Mouse (Mus musculus): ENCODE measurements at regions not wholly inside any gene's neighbourhood (a gene's known extent, or its start where the extent isn't known, plus 50 kb on each side); places are given as distances from the start of the nearest gene placed in this dataset.
"Not testable (repeated sequence)": the region's sequence is repeated elsewhere in the genome, so short reads cannot be mapped to it uniquely, and the experiment has no call there.

- DNase-seq (ENCODE audit: low spot score), result no peak
Observed at GRCm38 (mm10) chr10:117567379-117568137, 61.7 kb upstream of the Cpm start.

GRCm38 (mm10) chr10:117566648-117567378 is 62.5 kb upstream of the Cpm start:
- DNase-seq (ENCODE audit: low spot score), result no peak

GRCm38 (mm10) chr10:117566204-117566603 is 63.1 kb upstream of the Cpm start:
- DNase-seq (ENCODE audit: low spot score), result no peak

GRCm38 (mm10) chr10:117565529-117566086 is 63.7 kb upstream of the Cpm start:
- DNase-seq (ENCODE audit: low spot score), result no peak

- no peak for DNase-seq (ENCODE audit: low spot score)
Observed at GRCm38 (mm10) chr10:117565110-117565509, 64.2 kb upstream of the Cpm start.

- DNase-seq (ENCODE audit: low spot score), result no peak
Observed at GRCm38 (mm10) chr10:117564118-117565040, 64.9 kb upstream of the Cpm start.

- no peak for DNase-seq (ENCODE audit: low spot score)
Observed at GRCm38 (mm10) chr10:117563429-117564117, 65.7 kb upstream of the Cpm start.

GRCm38 (mm10) chr10:117562850-117563248 is 66.5 kb upstream of the Cpm start:
- not testable (repeated sequence) for DNase-seq (ENCODE audit: low spot score)

- DNase-seq (ENCODE audit: low spot score), result no peak
Observed at GRCm38 (mm10) chr10:117561909-117562849, 67.1 kb upstream of the Cpm start.

- no peak for DNase-seq (ENCODE audit: low spot score)
Observed at GRCm38 (mm10) chr10:117561279-117561820, 68.0 kb upstream of the Cpm start.

GRCm38 (mm10) chr10:117560396-117561278 is 68.7 kb upstream of the Cpm start:
- DNase-seq (ENCODE audit: low spot score), result no peak

GRCm38 (mm10) chr10:117559615-117560395 is 69.5 kb upstream of the Cpm start:
- DNase-seq (ENCODE audit: low spot score), result no peak

- no peak for DNase-seq (ENCODE audit: low spot score)
Observed at GRCm38 (mm10) chr10:117558891-117559614, 70.2 kb upstream of the Cpm start.

GRCm38 (mm10) chr10:117558292-117558800 is 71.0 kb upstream of the Cpm start:
- DNase-seq (ENCODE audit: low spot score), result no peak

GRCm38 (mm10) chr10:117557666-117558065 is 71.6 kb upstream of the Cpm start:
- no peak for DNase-seq (ENCODE audit: low spot score)

- no peak for DNase-seq (ENCODE audit: low spot score)
Observed at GRCm38 (mm10) chr10:117556851-117557542, 72.3 kb upstream of the Cpm start.
